Mouse (Mus musculus) B cell, adult 2 months (primary cell): Measurements from ENCODE around the gene Scel.

ENCODE experiments used
- DNase-seq, 2 experiments: peaks; one replicate each; pipeline ENCODE4 v3.0.0; 2022

Gene Scel

DNA sequence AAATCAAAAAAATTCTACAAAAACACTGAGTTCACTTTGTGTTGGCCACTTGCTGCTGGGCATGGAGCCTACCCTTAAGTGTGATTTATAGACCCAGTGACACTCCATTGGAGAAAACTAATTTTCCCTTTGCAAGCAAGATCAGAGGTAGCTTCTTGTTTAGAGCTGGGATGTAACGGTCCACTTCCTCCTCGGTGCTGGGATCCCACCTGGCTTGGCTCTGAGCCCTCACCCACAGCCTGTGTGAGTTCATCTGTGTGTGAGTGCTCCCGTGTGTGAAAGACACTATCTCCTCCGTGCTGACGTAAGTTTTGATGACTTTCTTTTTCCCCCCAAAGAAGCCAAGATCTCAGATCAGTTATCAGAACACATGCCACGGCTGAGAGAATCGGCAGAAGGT lies 62.7 kb downstream of the Scel start:
- no peak for DNase-seq

DNA sequence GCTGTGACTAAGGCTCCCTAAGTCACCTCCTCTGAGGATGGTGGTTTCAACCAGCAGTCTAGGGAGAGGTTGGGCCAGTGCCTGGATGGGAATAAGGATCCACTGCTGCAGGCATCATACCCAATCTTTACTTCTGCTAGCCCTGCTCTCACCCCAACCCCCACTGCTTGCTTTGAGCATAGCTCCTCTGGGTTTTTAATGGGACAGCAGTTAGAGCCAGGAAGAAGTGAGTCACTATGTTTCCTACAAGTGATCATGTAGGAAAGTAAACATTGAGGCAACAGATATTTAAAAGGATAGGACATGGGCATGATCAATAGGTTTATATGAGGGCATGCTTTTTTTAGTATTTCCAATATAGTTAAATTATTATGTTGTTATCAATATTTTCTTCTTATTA lies 63.9 kb downstream of the Scel start:
- no peak for DNase-seq

DNA sequence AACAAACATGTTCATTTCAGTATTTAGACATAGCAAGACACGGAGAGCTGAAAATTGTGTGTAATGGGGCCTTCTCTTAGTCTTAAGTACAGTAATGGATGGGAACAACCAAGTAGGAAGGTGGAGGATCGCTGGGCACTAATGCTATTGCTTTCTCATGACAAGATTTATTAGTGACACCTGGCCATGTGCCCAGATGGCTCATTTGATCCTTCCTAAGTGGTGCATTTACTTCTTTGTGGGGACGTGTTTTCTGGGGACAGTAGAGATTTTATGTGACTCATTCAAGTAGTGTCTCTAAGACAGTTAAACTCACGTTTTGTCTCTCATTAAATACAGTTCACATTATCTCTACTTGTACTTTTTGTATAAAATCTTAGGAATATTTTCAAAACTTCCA lies 73.5 kb downstream of the Scel start:
- DNase-seq, result no peak

DNA sequence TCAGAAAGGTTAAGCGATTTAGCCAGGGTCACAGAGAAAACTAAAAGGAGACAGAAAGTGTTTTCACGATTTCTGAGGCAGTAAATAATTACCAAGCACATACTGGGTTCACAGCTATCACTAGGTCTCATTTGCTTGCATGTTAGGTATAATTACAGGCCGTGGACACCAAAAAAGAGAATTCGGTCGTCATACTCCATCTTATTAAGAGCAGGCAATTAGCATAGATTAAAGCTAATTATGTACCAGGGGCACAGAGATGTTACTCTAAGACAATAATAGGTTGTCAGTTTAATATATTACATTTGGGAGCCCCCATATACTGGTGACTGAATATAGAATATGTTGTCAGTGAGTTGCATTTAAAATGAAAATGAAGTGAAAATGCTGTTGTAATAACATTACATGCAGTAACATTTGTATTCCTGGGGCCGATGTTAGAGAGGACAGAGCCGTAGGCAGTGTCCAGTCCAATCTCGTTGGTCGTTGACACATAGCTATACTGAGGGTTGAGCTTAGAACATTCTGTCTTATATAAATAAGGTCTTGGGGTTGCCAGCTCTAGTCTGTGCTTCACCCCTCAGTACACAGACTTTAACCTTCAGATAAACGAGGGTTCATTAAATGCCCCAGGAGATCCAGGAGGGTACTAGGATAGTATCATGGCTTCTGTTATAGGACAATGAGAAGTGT lies 74.2 kb downstream of the Scel start:
- no peak for DNase-seq

DNA sequence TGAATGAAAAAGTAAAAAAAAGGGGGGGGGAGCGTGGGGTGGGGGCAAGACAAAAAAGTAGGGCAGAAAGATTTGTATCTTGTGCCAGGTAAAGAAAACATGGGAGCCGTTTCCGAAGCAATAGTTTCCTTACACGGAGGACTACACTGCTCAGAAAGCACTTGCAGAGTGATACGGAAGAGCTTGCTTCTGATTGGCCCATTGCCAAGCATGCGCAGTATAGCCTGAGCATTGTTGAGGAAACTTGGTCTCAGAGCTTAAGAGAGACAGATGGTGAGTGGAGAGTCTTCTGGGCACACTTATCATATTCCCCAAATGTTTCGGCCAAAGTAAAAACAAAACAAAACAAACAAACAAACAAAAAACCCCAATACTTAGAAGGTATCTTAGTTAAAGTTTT lies 76.7 kb downstream of the Scel start:
- no peak for DNase-seq

DNA sequence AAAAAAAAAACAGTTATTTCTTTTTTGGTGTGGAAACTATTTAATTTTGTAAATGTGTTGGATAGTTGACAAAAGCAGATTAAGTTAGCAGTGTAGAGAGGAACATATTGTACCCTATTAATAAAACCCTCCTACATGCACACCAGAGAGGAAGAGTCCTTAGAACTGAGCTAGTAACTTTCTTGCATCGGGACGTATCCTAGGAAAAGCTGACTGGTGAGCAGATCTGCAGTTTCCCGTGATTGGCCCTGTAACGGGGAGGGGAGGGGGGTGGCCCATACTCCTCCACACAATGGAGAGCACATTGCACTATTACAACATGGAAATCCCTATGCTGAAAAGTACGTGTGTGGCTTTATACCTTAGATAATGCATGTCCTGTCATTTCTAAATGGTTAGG lies 82.7 kb downstream of the Scel start:
- DNase-seq, result no peak

DNA sequence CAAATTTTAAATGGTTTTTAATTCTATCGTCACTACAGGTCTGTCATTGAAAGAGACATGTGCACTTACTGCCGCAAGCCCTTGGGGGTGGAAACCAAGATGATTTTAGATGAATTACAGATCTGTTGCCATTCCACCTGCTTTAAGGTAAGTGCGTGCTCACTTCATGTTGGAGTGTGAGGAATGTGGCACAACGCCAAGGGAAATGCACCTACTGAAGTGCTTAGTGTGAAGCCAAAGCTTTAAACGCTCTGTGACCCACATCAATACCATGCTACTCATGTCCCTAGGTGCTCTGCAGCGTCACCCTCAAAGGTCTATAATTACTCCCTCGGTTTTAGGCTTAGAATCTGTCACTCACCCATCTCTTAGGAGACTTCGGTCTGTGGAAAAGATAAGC lies 94.9 kb downstream of the Scel start:
- DNase-seq, result no peak

DNA sequence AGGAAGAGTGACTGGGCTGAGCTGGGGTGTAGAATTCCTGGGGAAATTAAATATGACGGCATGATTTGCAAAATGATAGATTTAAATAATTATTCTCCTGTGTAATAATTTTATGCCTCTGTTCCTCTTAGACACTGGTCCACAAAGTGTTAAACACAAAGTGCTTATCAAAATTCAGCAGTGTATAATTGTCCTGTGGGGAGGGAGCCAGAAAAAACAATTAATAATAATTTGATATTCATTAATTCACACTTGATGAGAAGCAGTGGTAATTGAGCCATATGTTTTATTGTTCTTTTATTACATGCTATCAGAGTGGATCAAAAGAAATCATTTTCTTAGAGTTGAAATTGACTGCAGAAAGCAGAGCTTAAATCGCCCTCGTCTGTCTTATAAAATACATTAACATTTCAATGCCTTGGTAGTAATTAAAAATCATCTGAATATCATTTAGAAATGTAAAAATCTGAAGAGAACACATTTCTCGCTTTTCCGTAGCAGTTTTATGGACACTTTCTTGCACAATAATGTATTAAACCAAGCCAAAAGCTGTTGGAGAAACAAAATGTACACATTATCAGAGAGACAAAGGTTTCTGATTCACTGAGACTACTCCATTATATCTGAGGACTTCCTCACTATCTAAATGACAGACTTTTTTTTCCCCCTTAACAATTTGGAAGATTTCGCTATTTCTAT lies 100.6 kb downstream of the Scel start:
- DNase-seq, result no peak

DNA sequence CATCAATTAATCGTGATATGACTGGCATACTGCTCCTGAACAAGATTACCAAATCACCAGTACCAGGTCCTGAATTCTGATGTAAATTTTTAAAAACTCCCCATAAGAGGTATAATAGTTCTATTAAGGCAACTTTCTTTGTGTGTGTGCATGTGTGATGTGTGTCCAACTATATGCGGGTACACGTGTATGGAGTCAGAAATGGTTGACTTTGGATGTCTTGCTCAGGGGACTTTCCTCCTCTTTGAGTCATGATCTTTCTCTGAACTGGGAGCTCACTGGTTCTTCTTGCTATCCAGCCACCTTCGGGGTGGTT lies 101.1 kb downstream of the Scel start:
- DNase-seq, result no peak

DNA sequence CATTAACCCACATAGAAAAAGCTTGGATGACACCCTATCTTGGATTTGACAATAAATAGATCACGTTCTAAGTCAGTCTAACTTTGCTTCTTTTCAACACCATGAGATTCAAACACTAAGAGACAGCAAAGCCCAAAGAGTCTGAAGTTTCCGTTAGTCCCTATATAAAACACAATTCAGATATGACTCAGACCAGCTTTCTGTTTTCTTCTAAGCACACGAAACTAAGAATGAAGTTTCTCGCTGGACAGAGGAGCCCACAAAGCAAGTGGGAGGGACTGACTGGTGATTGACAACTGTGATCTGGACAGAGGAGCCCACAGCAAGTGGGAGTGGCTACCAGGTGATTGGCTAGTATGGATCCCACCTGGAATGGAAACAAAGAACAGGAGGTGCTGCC lies 106.6 kb downstream of the Scel start:
- no peak for DNase-seq

DNA sequence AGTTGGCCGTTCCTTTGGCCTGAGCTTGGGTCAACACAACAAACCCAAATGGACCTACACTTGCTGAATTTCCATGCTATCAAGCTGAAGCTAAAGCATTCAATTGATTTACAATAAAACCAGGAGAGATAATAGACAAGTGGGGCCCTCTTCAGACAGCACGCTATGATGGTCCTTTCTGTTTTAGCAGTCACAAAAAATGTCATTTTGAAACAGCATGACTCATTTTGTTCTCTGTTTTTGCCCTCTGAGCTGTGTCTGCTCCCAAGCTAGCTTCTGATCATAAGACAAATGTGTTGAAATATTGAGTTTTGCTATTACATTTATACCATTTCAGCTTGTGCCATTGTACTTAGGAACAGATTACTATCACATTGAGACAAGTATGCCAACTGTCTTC lies 108.1 kb downstream of the Scel start:
- no peak for DNase-seq

DNA sequence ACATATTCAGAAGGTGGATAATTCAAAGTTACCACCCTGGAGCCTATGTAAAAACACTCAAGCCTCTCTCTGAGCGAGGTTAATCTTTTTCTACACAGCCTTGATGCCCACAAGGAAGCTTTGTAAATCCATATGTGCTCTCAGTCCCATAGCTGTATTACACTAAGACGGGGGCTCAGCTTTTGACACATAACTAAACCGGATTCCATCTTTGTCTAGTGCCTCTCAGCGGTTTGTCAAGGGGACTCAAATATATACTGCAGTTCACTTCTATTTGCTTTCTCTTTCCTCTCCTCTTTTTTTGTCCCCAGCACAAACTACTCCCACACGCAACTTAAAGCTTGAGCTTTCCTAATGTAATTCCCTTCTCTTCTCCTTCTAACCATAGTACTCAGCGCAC lies 113.0 kb downstream of the Scel start:
- no peak for DNase-seq

DNA sequence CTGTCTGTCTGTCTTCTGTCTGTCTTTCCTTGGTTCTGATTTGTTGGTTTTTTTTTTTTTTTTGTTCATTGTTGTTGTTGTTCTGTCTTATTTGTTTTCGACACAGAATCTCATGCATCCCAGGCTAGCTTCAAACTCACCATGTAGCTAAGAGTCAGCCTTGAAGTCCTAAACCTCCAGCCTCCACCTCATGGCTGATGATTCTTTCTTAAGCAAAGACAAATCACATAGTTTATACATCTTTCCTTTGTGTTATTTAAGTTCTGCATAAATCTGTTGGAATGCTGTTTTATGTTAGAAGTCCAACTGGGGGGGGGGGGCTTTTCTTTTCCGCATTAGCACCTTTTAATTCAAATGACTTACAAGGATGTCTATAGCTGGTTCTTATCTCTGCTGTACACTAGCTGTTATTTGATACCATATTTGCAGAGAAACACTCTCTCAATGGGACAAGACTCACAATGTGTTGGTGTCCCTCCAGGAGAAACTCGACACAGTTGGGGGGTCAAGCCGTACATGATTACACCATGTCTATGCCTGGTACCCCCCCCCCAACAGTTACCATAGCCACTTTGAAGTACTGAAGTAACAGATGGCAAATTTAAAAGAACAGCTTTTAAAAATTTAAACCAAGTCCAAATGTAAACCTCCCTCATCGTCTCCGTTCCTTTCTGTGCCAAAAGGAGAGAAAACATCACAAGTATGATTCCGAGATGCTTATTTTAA lies 116.7 kb downstream of the Scel start:
- DNase-seq, result no peak

DNA sequence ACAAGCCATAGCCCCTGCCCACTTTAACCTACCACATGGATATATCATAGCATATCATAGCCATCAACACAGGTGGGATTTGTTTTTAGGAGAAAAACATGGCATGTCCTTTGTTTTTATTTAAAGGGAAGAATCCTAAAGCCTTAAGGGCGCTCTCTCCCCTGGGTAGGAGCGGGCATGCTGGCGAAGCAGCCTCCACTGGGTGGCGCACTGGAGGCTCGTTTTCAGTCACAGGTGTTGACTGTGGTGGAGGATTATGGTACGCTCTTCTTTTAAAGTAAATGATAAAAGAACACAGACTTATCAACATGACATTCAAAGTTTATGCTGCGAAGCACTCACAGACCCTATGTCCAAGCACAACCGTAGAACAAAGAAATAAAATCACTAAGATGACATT lies 117.4 kb downstream of the Scel start:
- DNase-seq, result peak; percentile 63 to 65

DNA sequence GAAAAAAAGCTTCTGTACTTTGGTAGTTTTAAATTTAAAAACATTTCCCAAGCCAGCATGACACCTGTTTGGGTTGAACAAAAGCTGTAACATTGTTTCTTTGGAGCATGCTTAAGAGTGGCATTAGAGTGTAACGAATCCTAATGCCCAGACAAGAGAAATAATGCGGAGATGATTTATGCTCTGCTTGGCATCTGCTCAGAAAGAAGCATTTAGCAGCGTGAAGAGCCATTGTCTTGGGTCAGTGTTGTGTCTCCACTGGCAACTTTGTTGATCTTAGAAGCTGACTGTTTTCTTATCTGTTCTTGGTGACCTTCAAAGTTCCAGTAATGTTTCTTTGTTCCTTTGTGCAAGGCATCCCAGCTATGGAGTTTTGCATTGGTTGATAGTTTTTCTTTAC lies 130.8 kb downstream of the Scel start:
- DNase-seq, result no peak

DNA sequence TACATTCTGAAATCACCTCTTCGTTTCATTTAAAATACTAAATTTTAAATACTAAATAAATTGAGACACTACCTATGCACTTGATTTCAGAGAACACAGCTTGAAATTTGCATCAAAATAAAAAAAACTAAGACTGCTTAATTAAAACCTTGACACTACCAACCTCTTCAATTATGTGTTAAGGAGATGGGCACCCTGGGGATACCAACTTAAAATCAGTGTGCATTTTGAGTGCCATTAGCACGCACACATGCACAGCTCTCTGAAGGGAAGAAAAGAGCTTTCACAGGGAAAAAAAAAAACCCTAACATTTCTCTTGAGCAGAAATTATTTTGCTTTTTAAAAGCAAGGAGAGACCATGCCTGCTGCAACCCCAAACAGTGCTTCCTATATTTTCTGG lies 134.8 kb downstream of the Scel start:
- DNase-seq, result no peak

DNA sequence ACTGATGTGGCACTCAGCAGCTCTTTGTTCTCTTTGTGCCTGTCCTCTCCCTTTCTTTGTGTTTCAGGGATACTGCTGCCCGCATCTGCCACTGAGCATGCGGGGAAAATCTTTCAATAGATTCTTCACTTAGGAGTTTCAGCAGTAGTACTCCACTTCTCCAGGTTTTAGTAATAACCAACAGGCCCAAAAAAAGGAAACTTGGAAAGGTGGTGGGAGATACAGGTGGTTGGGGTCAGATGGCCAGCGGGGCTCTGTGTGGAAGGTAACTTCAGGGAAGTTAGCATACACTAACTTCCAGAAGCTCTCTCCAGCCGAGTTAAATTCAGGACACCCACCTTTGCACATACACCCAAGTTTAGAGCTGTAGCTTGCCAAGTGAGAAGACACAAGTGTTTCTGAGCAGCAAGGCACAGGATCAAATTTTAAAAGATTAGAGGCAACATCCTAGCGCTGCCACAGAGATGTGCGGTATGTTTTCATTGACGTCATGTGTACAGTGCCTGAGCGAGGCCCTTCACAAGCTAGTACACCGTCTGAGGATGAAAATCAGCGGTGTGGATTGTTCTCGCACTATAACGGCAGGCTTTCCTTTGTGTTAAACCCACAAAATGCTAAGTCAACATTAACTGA lies 135.6 kb downstream of the Scel start:
- peak in 1 of 2 experiments; percentile 13 for DNase-seq

DNA sequence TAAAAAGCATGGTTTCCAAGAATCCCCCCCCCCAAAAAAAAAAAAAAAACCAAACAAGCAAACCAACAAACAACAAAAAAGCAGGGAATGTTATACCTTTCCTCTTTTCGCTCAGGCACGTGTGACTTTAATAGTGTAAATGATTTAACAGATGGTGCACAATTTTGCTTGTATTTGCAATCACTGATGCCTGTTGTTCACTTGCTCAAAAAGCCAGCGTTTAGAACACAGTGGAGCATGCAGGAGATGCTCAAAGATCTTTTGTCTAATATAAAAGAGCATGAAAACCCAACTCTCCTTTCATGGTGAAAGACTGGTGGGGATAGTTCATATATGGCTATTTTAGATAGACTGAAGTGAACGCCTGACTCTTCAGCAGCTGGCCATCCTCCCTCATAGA lies 136.2 kb downstream of the Scel start:
- no peak for DNase-seq

DNA sequence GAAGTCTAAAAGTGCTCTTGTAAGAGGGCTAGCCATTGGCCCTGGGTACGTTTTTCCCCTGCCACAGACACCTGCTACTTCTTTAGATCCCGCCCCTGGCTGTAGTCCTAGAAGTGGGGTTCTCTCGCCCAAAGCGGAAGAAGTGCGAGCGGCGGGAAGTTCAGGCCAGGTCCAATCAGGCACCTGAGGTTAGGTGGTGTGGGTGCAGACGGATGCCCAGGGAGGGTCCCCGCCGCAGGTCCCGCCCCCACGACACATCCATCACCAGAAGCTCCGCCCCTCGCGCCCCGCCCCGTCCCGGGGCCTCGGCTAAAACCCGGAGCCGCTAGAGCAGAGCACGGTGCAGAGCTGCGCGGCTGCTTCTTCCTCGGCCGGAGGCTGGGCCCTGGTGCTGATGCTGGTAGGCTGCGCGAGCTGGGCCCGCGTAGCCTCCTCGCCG lies 136.8 kb downstream of the Scel start, which contains the start of gene Slain1:
Gene Slain1 (plus strand): TSS at position 333 of the 439 bp plus-strand sequence.
- DNase-seq, result peak; percentile 97

DNA sequence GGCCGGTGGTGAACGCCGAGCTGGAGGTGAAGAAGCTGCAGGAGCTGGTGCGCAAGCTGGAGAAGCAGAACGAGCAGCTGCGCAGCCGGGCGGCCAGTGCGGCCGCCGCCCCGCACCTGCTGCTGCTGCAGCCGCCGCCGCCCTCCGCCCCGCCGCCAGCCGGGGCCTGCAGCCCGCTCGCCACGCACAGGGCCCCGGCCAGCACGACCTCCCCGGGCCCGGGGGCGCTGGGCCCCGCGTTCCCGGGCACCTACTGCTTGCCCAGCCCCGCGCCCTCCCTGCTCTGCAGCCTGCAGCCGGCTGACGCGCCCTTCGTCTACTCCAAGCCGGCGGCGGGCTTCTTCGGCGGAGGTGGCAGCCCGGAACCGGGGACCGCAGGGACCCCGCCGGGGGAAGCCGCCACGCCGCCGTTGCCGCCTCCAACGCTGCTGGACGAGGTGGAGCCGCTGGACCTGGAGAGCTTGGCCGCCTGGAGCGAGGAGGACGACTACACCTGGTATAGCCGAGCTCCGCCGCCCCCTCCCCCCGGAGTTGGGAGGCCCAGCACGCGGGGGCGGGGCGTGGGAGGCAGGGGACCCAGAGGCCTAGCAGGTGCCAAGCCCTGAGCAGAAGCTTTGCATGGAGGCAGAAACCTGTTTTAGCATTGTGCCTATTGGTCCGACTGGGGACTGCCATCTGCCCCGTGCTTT lies 137.4 kb downstream of the Scel start:
- DNase-seq, result peak; percentile 80 to 81

DNA sequence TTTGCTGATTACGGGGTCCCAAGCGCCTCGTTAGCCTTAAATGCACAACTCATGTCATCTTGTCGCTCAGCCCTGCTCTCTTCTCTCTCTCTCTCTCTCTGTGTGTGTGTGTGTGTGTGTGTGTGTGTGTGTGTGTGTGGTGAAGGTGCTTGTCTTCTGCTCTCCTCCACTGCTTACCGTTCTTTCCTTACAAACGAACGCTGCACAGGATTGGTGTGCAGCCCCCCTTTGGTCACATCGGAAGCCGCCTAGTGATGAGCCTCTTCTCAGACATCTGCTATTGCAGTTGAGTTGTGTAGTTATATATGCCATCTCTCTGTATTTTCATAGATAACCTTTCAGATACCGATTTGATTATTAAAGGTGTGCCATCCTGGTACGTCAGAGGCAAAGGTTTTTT lies 138.0 kb downstream of the Scel start:
- DNase-seq, result no peak

DNA sequence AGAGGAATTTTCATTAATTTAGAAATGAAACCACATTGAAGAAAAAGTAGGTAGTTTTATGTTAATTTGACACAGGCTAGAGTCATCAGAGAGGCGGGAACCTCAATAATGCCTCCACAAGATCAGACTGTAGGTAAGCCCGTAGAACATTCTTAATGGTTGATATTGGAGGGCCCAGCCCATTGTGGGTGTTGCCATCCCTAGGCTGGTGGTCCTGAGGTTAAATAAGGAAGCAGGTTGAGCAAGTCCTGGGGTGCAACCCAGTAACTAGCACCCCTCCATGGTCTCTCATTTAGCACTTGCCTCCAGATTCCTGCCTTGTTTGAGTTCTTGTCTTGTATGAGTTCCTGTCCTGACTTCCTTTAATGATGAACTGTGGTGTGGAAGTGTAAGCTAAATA lies 138.4 kb downstream of the Scel start:
- no peak for DNase-seq

DNA sequence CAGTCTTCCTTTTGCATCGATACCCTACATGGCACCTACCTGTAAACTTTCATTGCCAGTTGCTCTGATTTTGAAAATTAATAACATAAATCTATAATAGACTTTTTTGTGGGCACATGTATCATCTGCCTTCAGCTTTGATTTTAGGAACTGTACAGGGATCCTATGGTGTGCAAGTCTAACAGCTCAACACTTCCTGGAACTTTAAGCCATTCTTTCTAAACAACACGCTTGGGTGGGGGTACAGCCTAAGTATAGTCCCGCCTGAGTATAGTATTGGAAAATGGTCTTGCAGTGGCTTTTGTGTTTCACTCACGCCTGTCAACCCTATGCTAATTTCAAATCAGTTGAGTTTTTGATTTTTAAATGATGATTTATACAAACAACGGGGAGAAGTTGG lies 139.4 kb downstream of the Scel start:
- no peak for DNase-seq
